Mouse (Mus musculus): ENCODE results near the gene Cwc27. TPM values are rescaled to one million over a fixed set of nuclear protein-coding genes. Genes with fewer than 3 reads are reported as not detected.
A peak's percentile ranks its signal among the peaks of the same experiment; 100 is the strongest.

Cwc27 gene
- total and polyA plus RNA-seq, 2 experiments = 1.1 to 8.9 TPM

DNA sequence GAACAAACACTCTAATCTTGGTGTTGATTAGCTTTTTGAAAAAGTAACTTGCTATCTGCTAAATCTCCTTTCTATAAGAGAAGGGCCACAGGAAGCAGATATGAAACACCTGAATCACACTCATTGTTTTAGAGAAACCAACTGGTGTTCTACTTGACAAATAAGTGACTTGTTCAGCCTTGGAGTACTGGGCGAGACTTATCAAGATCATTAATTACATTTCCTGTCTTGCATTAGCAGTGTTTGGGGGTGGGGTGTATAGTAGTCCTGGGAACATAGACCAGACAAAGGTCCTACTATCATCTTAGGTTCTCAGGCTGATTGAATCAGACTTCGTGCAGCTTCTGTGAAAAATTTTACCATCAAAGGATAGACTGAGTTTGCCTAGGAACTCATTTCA lies 196.5 kb downstream of the Cwc27 start:
- H3K4me1 ChIP-seq (ENCODE audit: control insufficient read depth, insufficient read depth, low read length) = peaks cover 5% of the 10 kb centered on the region
- no peaks in the 10 kb centered on the region for H3K36me3 ChIP-seq (ENCODE audit: control insufficient read depth, insufficient read depth, low read length)
- no peaks in the 10 kb centered on the region for H3K27me3 ChIP-seq (ENCODE audit: control insufficient read depth, insufficient read depth, low read length)
- 80% methylated on average over 2 of the region's 2 CpGs for WGBS
- TF ChIP-seq POLR2A (IDR thresholded peaks at IDR 0.05; ENCODE audit: extremely low read depth, insufficient read depth, low read length) (no peak), CTCF (IDR thresholded peaks at IDR 0.05; ENCODE audit: low read depth, low read length) (no peak)
- no peak for DNase-seq (ENCODE audit: extremely low read depth, low read depth, low spot score)
- H3K4me3 ChIP-seq (ENCODE audit: insufficient read depth, low read depth, low read length) = no peak overlapping the region
- no peak overlapping the region for H3K9ac ChIP-seq (ENCODE audit: low read depth, low read length)
- no peak overlapping the region for H3K27ac ChIP-seq (replicated peaks; ENCODE audit: insufficient read depth, low read depth, low read length)
- H3K79me2 ChIP-seq (ENCODE audit: control insufficient read depth, insufficient read depth, low read length) = no peaks in the 10 kb centered on the region

DNA sequence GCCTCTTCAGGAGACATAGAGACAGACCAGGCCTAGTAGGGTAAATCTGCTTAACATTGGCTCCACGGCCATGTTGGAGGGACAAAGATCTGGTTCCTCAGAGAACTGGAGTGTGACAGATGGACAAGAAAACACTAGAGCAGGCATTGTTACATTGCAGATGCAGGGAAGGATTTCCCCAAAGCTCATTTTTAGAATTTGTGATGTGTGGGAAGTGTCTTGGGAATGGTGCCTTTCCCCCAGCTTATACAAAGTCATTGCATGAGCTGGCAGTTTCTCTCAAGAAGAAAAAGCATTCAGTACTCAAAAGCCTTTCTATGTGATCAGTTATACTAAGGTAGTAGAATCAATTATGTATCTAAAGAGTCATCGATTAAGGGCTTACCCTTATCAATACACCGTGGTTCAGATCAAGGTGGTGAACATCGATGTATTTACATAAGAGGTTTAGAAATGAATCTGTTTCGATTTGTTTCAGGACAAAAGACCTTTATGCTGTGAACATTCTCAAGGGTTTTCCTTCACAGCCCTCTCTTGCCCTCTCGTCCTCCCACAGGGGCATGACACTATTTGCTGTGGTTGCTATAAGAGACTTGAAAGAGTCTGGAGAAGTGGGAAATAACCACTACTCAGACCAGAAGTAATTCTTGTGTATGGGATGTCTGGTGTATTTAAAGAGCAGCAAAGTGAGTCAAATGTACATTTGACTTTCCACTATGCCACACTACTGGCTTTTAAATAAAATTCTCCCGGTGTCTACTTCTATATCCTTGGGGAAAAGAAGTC lies 197.2 kb downstream of the Cwc27 start:
- no peaks in the 10 kb centered on the region for H3K27me3 ChIP-seq (ENCODE audit: control insufficient read depth, insufficient read depth, low read length)
- H3K4me1 ChIP-seq (ENCODE audit: control insufficient read depth, insufficient read depth, low read length) = peaks cover 8% of the 10 kb centered on the region
- no peaks in the 10 kb centered on the region for H3K36me3 ChIP-seq (ENCODE audit: control insufficient read depth, insufficient read depth, low read length)
- H3K9ac ChIP-seq (ENCODE audit: low read depth, low read length) = no peak overlapping the region
- no peak overlapping the region for H3K27ac ChIP-seq (replicated peaks; ENCODE audit: insufficient read depth, low read depth, low read length)
- DNase-seq (ENCODE audit: extremely low read depth, low read depth, low spot score) = no peak
- no peaks in the 10 kb centered on the region for H3K79me2 ChIP-seq (ENCODE audit: control insufficient read depth, insufficient read depth, low read length)
- 88% methylated on average over 7 of the region's 7 CpGs for WGBS
- no peak for TF ChIP-seq POLR2A (IDR thresholded peaks at IDR 0.05; ENCODE audit: extremely low read depth, insufficient read depth, low read length)
- no peak for TF ChIP-seq CTCF (IDR thresholded peaks at IDR 0.05; ENCODE audit: low read depth, low read length)
- H3K4me3 ChIP-seq (ENCODE audit: insufficient read depth, low read depth, low read length) = no peak overlapping the region

DNA sequence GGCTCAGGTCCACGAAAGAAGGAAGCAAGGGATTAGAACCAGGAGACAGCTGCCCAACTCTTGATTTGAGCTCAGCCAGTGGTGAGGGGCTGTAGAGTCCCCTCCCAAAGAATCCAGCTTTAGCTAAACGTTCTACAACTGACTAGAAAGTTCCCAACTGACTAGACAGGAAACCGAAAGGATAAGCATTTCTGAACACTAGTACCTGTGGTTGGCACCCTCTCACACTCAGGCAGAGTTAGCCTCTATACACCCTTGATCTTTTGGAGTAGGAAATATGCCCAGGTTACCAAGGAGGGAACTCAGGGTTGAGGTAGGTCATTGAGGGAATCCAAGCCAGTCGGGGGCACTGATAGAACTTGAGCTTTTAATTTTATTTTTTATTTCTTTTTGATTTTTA lies 199.7 kb downstream of the Cwc27 start:
- 86% methylated on average over 4 of the region's 4 CpGs for WGBS
- Histone ChIP-seq H3K9ac (ENCODE audit: low read depth, low read length) (no peak overlapping the region), H3K27me3 (ENCODE audit: control insufficient read depth, insufficient read depth, low read length) (no peaks in the 10 kb centered on the region), H3K36me3 (ENCODE audit: control insufficient read depth, insufficient read depth, low read length) (no peaks in the 10 kb centered on the region), H3K27ac (replicated peaks; ENCODE audit: insufficient read depth, low read depth, low read length) (no peak overlapping the region), H3K4me3 (ENCODE audit: insufficient read depth, low read depth, low read length) (no peak overlapping the region), H3K4me1 (ENCODE audit: control insufficient read depth, insufficient read depth, low read length) (peaks cover 8% of the 10 kb centered on the region), H3K79me2 (ENCODE audit: control insufficient read depth, insufficient read depth, low read length) (no peaks in the 10 kb centered on the region)
- TF ChIP-seq CTCF (IDR thresholded peaks at IDR 0.05; ENCODE audit: low read depth, low read length) = no peak
- TF ChIP-seq POLR2A (IDR thresholded peaks at IDR 0.05; ENCODE audit: extremely low read depth, insufficient read depth, low read length) = no peak
- DNase-seq (ENCODE audit: extremely low read depth, low read depth, low spot score) = no peak

DNA sequence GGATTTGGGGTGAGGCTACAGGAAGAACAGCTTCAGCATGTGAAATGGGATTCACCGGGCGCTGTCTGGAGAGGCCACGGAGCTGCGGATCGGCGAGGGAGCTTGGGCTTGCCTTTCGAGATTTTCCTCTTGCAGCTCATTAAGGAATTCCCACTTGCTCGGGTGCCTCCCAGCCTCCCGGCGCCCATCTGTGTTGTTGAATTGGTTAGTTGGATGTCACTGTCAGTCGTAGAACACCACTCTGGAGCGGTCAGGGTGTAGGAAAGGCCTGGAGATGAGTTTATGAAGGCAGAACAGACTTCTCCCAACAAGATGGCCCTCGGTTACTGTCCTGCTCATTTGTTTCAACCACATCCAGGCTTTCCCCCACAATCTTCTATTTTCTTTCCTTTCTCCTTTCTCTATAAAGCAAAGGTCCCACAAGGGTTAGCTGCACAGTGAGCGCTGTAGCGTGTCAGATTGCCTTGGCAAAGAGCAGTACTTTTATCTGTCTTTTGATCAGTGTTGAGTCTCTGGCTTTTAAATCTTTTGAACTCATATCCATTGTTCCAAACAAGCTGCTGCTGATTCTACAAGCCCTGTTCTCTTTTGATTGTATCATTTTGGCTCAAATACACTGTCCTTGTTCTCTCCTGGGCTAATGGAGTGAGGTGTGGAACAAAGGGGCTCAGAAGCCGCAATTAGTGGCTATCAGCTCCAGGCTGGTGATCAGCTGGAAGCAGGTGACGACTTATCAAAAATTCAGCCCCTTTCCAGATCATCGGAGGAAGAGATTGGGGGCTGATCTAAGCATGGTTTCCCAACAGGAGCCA lies 200.7 kb downstream of the Cwc27 start:
- no peaks in the 10 kb centered on the region for H3K79me2 ChIP-seq (ENCODE audit: control insufficient read depth, insufficient read depth, low read length)
- 0 out of 2 replicates have a peak overlapping the region, but pooled peaks have one; percentile 25 for H3K27ac ChIP-seq (replicated peaks; ENCODE audit: insufficient read depth, low read depth, low read length)
- no peak for DNase-seq (ENCODE audit: extremely low read depth, low read depth, low spot score)
- H3K9ac ChIP-seq (ENCODE audit: low read depth, low read length) = no peak overlapping the region
- no peaks in the 10 kb centered on the region for H3K36me3 ChIP-seq (ENCODE audit: control insufficient read depth, insufficient read depth, low read length)
- no peak for TF ChIP-seq CTCF (IDR thresholded peaks at IDR 0.05; ENCODE audit: low read depth, low read length)
- H3K4me3 ChIP-seq (ENCODE audit: insufficient read depth, low read depth, low read length) = no peak overlapping the region
- peaks cover 8% of the 10 kb centered on the region for H3K4me1 ChIP-seq (ENCODE audit: control insufficient read depth, insufficient read depth, low read length)
- no peaks in the 10 kb centered on the region for H3K27me3 ChIP-seq (ENCODE audit: control insufficient read depth, insufficient read depth, low read length)
- WGBS = 95% methylated on average over 18 of the region's 18 CpGs

DNA sequence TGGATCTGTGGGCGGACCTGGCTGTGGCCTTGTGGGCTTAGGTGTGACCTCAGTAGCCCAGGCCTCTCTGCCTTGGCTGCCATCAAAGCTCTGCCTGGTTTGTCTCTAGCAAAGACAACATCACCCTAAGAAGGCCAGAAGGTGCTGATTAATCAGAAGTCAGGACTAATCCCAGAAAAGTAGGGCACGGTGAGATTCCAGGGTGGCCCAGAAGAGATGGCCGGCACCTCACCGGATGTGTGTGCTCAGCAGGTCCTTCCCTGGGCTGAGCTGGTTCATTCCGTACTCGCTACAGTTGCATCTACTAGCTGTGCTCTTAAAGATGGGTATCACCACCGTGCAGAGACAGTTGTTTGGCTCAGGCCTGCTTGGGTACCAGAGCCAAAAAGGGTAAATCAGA lies 201.8 kb downstream of the Cwc27 start:
- WGBS = 80% methylated on average over 7 of the region's 7 CpGs
- Histone ChIP-seq H3K36me3 (ENCODE audit: control insufficient read depth, insufficient read depth, low read length) (no peaks in the 10 kb centered on the region), H3K4me1 (ENCODE audit: control insufficient read depth, insufficient read depth, low read length) (peaks cover 8% of the 10 kb centered on the region), H3K9ac (ENCODE audit: low read depth, low read length) (no peak overlapping the region), H3K27ac (replicated peaks; ENCODE audit: insufficient read depth, low read depth, low read length) (no peak overlapping the region), H3K4me3 (ENCODE audit: insufficient read depth, low read depth, low read length) (no peak overlapping the region), H3K79me2 (ENCODE audit: control insufficient read depth, insufficient read depth, low read length) (no peaks in the 10 kb centered on the region), H3K27me3 (ENCODE audit: control insufficient read depth, insufficient read depth, low read length) (no peaks in the 10 kb centered on the region)
- TF ChIP-seq CTCF (IDR thresholded peaks at IDR 0.05; ENCODE audit: low read depth, low read length) = no peak
- TF ChIP-seq POLR2A (IDR thresholded peaks at IDR 0.05; ENCODE audit: extremely low read depth, insufficient read depth, low read length) = no peak
- DNase-seq (ENCODE audit: extremely low read depth, low read depth, low spot score) = no peak

DNA sequence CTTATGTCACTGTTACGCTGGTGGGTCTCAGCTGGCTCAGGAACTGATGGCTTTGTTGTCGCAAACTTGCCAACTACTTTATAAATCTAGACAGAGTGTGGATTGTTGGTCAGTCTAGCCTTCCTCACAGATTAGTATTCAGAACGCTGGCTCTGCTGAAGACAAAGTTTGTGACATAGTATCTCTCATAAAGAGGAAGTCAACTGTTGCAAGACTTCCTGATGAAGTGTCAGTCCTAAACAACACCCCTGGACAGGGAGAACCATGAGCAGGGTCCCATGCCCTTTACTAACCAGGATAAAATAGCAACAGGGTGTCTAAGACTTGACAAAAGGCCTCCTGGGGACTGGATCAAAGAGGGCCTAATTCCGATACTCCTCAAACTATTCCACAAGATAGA lies 205.6 kb downstream of the Cwc27 start:
- no peak overlapping the region for H3K27ac ChIP-seq (replicated peaks; ENCODE audit: insufficient read depth, low read depth, low read length)
- TF ChIP-seq CTCF (IDR thresholded peaks at IDR 0.05; ENCODE audit: low read depth, low read length) (no peak), POLR2A (IDR thresholded peaks at IDR 0.05; ENCODE audit: extremely low read depth, insufficient read depth, low read length) (no peak)
- H3K4me3 ChIP-seq (ENCODE audit: insufficient read depth, low read depth, low read length) = no peak overlapping the region
- no peaks in the 10 kb centered on the region for H3K27me3 ChIP-seq (ENCODE audit: control insufficient read depth, insufficient read depth, low read length)
- peak; percentile 5 for DNase-seq (ENCODE audit: extremely low read depth, low read depth, low spot score)
- H3K9ac ChIP-seq (ENCODE audit: low read depth, low read length) = no peak overlapping the region
- no peaks in the 10 kb centered on the region for H3K36me3 ChIP-seq (ENCODE audit: control insufficient read depth, insufficient read depth, low read length)
- H3K4me1 ChIP-seq (ENCODE audit: control insufficient read depth, insufficient read depth, low read length) = peaks cover 3% of the 10 kb centered on the region
- WGBS = 91% methylated on average over 4 of the region's 4 CpGs
- no peaks in the 10 kb centered on the region for H3K79me2 ChIP-seq (ENCODE audit: control insufficient read depth, insufficient read depth, low read length)

All from liver, adult 2 months (tissue).